Mouse (Mus musculus) megakaryocyte, adult 5-6 weeks (primary cell): ENCODE measurements around the gene Nfib. TPM values are rescaled to one million over a fixed set of nuclear protein-coding genes. Genes with fewer than 3 reads are reported as not detected.
"Not testable (repeated sequence)": the region's sequence is repeated elsewhere in the genome, so short reads cannot be mapped to it uniquely, and the experiment has no call there.

Experiments used
- ATAC-seq: 2 replicates; pipeline ENCODE4 v1.8.0; 2016; ENCODE audit warnings: mild to moderate bottlenecking, inconsistent platforms; ENCODE audit not compliant: poor library complexity, severe bottlenecking
- total RNA-seq, 2 experiments: library from RNA; stranded (forward) in 1 of 2; stranded (reverse) in 1 of 2; fragments of 153-499, 151-499 nt in 1 of 2; fragments of 221-1000, 200-1000 nt in 1 of 2; gene quantifications; 2 replicates each; pipeline versions ENCODE4 v1.2.3 to v1.2.4; 2015 to 2017

Nfib gene
- total RNA-seq, 2 experiments from 2014 or later = 0.04 TPM; not detected in 1

DNA sequence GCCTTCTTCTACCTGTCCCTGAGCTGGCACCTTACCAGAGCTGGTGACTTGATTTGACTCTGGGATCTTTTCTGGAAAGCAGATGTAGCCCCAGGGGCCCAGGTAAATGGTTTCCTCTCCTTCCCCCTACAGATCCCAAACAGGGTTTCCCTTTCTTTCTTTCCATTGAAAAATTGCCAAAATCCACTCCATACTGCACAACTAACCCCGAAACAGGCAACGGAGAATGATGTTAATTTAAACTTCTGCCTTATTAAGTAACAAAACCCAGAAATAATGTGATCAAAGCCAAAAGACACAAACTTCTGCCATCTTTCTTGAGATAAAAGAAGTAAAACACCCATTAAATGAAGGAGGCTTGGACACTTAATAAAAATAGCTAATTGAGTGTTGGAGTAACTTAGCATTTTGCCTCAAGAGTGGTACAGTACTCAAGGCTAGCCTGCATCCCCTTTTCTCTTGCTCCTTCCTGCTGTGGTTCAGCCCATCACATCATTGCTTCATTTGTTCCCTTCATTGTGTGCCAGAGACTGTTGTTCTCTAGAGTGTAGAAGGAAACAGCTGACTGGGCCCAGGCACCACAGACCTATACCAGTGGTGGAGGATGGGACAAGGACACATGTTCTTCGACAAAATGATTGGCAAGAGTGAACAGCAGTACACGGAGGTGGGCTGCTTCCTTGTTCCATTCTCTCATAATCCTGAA is 432.3 kb downstream of the Nfib start:
- ATAC-seq = no peak

DNA sequence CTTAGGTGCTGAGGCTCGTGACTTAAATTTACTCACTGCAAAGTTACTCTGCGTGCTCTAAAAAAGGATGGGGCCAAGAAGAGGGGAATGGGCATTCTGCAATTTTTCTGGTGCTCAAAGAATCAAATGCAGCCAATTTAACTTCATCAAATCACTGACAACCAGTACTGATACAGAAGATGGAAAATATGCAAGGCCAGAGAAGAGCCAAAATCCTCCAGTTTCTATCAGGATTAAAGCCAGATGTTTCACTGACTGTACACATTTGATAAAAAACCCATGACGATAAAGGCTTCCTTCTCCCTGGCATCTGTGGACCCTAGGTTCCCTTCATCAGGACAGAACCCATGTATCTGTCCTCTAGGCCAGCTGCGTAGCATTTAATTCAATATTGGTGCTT is 433.5 kb downstream of the Nfib start:
- no peak for ATAC-seq

DNA sequence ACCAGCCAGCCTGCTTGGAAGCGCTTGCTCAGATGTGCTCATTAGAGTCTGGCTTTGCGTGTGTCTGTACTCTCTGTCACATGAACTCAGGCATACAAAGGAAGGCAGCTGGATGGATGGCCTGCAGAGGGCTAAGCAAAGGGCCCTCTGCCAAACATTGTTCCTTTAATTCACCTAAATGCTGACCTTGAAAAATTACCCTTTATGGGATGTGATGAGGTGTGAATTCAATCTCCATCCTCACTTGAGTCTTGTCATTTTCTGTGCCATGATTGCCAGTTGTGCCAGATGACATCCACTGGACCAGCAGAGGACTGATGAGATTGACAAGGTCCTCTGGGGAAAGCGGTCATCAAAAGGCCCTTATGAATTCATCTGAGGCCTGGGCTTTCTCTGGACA is 434.0 kb downstream of the Nfib start:
- no peak for ATAC-seq

DNA sequence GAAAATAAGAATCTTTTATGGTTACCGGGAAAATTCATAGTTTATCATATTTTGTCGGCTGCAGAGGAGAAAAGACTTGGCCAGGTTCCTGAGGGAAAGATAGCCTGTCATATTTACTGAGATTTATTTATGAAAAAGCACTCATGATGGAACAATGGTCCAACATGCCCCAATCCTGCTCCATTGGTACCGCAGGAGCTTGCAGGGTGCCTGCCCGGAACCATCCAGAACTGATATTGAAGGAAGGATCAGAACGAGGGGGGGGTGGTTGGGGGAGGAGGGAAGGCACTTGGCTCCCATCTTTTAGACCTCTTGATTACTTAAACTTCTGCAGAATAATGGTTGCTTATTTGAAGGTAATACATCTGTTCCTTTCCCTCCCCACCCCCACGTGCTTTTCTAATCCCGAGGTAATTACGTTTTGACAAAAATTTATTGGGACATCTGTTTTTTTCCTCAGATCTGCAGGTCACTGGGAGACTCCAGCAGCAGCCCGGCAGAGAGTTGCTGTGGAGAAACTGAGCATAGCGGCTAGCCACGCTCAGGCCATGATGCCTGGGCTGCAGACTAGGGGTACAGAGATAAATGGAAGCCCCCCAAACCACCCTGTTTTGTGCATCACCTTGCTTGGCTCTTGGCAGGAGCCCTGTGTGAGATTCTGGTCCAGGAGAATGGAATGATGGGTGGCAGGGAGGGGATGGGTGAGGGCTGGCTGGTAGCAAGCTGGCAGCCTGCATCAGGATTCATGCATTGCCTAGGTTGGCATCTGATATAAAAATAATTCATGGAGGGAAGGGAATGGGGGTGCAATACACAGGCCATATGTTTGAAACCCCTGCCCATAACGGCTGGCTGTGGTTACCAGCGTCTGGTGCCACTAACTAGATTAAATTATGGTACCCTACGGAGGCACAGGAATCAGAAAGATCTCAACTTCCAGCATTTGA is 437.4 kb downstream of the Nfib start:
- no peak for ATAC-seq

DNA sequence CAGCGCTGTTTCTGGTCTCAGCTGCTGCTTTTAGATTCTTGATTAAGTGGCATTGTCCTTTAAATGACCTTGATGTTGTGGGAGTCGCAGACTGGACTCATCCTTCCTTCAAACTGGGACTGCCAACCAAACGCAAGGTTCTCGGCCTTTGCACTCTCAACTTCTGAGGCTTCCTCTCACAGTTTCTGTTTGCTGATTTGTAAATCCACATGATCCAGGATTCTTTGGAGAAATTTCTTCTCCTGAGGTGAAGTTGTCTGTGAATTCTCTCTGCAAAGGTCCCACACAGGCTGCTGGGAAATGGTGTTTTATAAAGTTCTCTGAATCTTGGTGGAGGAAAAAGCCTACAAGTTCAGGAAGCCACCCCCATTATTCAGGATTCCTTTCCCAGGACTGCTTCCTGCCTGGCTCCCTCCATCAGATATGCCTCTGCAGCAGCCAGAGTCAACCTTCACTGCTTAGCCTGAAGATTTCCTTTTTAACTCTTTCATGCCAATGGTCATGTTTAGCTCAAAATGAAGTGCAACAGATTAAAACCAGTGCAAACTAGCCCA is 439.4 kb downstream of the Nfib start:
- no peak for ATAC-seq

DNA sequence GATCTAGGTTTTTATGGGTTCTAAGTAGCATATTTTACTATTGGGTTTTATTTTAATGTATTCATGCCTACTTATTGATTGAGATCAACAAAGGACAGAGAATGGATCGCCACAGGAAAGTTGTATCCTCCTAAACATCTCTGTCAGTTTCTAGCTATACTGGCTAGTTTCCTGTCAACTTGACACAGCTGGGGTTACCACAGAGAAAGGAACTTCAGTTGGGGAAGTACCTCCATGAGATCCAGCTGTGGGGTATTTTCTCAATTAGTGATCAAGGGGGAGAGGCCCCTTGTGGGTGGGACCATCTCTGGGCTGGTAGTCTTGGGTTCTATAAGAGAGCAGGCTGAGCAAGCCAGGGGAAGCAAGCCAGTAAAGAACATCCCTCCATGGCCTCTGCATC is 447.0 kb downstream of the Nfib start:
- ATAC-seq = not testable (repeated sequence)

DNA sequence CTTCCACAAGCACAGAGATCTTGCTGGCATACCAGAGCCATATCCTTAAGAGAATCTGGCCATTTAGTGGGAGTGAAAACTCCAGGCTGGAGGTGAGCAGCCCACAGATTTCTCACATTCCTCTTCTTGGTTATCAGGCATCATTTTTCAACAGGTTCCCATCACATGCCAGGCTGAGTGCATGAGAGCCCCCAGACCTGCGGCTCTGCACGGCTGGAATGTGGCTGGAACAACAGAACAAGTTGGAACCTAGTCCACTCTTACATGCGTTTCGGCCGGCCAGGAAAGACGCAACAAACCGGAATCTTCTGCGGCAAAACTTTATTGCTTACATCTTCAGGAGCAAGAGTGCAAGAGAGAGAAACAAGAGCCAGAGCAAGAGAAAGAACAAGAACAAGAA is 453.5 kb downstream of the Nfib start:
- ATAC-seq = no peak

DNA sequence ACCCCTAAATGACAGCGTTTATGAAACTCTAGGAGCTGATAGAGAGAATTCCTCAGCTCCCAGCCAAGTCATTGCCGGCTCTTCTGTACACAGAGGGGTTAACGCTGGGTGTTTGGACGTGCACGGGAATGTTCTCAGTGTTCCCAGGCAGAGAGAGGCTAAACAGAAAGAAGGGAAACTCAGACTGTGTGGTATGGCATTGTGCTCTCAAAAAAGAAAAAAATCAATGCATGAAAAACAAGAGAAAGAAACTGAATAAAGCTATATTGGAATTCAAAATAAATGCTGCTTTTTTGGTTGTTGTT is 455.2 kb downstream of the Nfib start:
- ATAC-seq = no peak

DNA sequence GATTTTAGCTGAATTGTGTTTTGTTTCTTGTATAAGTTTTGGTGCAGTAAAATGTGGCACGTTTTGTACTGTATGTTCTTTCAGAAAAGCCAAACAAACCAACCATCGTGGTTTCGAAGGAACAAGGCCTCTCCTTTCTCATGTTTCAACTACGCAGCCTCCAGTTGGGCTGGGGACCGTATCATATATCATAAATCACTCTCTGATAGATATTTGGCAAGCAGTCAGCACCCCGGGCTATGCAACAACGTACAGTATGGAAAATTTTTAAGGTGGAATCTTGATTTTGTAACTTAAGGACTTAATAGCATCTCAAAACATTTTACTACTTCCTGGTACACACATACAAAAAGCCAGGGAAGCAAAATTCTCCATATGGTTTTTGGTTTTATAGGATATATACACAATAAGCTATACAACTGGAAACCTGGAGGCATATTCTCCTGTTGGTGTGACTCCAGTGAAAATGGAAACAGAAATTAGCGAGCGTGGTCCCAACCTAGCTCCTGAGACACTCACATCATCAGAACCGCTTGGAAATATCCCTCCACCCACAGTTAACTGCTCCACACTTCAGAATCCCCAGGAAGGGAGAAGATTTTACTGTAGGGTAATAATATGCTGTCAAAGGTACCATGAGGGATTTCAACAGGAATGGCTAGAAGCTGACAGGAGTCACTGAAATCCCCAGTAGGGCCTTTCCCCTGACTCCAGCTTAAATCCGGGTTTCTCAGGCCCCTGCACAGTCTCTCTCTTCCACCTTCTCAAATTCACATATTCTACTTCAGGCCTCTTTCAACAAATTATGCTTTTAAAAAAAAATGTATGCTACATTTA is 455.8 kb downstream of the Nfib start:
- no peak for ATAC-seq

DNA sequence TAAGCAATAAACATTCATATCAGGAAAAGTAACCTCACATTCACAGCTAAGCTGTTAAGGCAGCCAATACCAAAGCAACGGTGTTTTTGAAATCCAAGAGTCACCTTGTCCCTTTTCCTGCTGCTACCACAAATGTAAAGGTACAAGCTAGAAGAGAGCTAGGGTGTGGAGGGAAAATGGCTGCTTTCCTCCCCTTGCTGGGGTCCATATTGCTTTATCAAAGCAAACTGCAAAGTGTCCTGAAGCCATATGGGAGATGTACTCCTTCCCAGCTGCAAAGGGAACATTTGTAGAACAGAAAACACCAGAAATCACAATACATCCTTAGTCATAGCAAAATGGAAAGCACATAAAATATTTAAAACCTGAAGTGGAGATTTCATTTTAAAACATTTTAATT is 456.6 kb downstream of the Nfib start:
- no peak for ATAC-seq

DNA sequence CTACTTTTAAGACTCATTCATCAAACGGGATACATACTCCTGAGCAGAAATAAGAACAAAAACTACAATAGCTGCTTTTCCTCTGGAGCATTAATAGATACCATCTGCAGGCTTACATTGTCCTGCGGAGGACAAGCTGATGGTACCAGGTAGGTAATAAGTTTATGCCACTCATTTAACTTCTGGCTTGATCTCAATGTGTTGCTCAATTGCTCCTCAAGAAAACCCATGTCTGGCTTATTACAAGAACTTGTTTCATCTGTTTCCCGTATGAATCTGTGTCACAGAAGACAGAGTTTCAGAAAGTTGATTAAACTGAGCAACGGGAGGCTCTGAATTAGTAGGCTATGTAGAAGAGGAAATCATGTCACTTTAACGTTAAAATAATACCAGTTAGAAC is 457.5 kb downstream of the Nfib start:
- no peak for ATAC-seq

DNA sequence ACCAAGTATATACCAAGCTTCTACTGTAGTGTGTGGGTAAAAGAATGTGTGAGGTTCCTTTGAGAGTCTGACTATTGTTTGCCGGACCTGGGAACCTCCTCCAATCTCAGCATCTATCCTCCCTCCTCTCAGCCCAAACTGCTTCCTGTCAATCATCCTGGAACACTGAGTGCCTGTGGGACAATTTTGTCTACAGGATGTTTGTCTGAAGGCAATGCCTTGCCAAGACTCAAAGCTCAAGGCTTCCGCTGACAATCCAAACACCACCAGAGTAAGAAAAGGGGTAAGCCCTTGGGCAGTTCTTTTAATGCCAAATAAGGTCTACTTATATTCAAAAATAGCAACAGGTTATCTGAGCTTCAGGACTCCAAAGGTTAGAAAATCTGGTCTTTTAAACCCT is 459.3 kb downstream of the Nfib start:
- ATAC-seq = no peak

Other genes with a start within 250 kb of the Nfib start
- gene Zdhhc21, start 154.2 kb upstream of the Nfib start, total RNA-seq (2015) = 33.4 and 38.2 TPM in 2 replicates
- gene Zdhhc21, start 154.2 kb upstream of the Nfib start, total RNA-seq (2017) = 24.7 and 33.2 TPM in 2 replicates
- gene Cer1, start 179.4 kb upstream of the Nfib start, total RNA-seq (2015) = not detected in 2 replicates
- gene Cer1, start 179.4 kb upstream of the Nfib start, total RNA-seq (2017) = not detected in 2 replicates